ENCODE assay signal across 7 mouse cellular contexts in the genomic region with DNA sequence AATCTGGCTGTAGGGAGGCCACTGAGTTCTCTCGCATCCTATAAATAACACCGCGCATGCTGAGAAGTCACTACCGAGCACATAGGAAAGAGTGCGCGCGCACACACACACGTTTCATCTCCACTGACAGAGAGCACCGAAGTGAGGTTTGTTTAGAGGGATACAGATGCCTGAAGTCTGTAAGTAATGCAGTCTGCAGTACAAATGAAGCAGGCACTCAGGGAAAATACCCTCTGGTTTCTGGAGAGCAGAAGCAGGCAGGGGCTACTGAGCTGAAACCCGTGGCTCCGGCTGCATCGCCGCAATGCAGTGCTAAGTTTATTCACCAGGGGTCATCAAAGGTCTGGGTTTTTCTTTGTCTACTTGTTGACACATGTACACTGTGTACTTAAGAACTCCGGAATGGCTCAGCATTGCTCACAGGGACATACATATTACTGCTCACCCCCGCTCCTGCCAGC.
DNase-seq lines count a peak whose midpoint lies in the region; ATAC-seq and TF ChIP-seq lines count a peak whose summit lies in the region.

No protein-coding gene starts in this region.

- no peaks in the 10 kb centered on the region for H3K9me3 ChIP-seq in intestine, embryonic 16.5 days (ENCODE audit: control insufficient read depth, low read length)
- H3K9me3 ChIP-seq in midbrain, embryonic 10.5 days (replicated peaks), result no peaks in the 10 kb centered on the region

- peak; percentile 61; the same call in 1 of the 2 replicates for ATAC-seq in granulocyte monocyte progenitor cell, adult 5-6 weeks (replicated peaks; ENCODE audit: poor library complexity, severe bottlenecking)
- peak; percentile 80 for ATAC-seq in intestine, embryonic 16.5 days

- no peaks in the 10 kb centered on the region for H3K36me3 ChIP-seq in intestine, embryonic 16.5 days (ENCODE audit: control insufficient read depth, insufficient read depth, low read length)
- no peaks in the 10 kb centered on the region for H3K36me3 ChIP-seq in midbrain, embryonic 10.5 days
- no peaks in the 10 kb centered on the region for H3K36me3 ChIP-seq in small intestine, adult 2 months (ENCODE audit: control insufficient read depth, insufficient read depth, low read length)

- no peaks in the 10 kb centered on the region for H3K27me3 ChIP-seq in intestine, embryonic 16.5 days (replicated peaks; ENCODE audit: control insufficient read depth, insufficient read depth, low read length)
- peaks cover 18% of the 10 kb centered on the region; the same call in 1 of the 2 replicates for H3K27me3 ChIP-seq in midbrain, embryonic 10.5 days (ENCODE audit: low read depth, poor library complexity, severe bottlenecking)
- no peaks in the 10 kb centered on the region for H3K27me3 ChIP-seq in small intestine, adult 2 months (ENCODE audit: control insufficient read depth, insufficient read depth, low read length)

- WGBS in intestine, embryonic 16.5 days, result 29% methylated on average over 15 of the region's 15 CpGs
- WGBS in midbrain, embryonic 10.5 days, result 50% methylated on average over 15 of the region's 15 CpGs
- WGBS in small intestine, adult 2 months, result 32% methylated on average over 15 of the region's 15 CpGs

- H3K27ac ChIP-seq in intestine, embryonic 16.5 days (ENCODE audit: low read length), result no peak overlapping the region
- peak overlapping the region; percentile 61 for H3K27ac ChIP-seq in midbrain, embryonic 10.5 days (replicated peaks)
- H3K27ac ChIP-seq in small intestine, adult 2 months (ENCODE audit: insufficient read depth, low read depth, low read length), result no peak overlapping the region

- TF ChIP-seq POLR2A in small intestine, adult 2 months (IDR thresholded peaks at IDR 0.05; ENCODE audit: low read depth, low read length), result no peak

- peak overlapping the region; percentile 29; the same call in 1 of the 2 replicates for H3K4me3 ChIP-seq in intestine, embryonic 16.5 days (ENCODE audit: low read length)
- no peak overlapping the region; the same call in 1 of the 2 replicates for H3K4me3 ChIP-seq in midbrain, embryonic 10.5 days
- H3K4me3 ChIP-seq in small intestine, adult 2 months (ENCODE audit: low read depth, low read length), result no peak overlapping the region

- DNase-seq in adrenal gland, postnatal 14 days, result peak; percentile 63
- peak; percentile 88 for DNase-seq in embryo, embryonic 10.5 days (ENCODE audit: low spot score)
- peak; percentile 37 to 81 for DNase-seq in left cerebral cortex, adult 9 months (ENCODE audit: low spot score in 2 of 2)
- peak; percentile 77 for DNase-seq in midbrain, embryonic 10.5 days (ENCODE audit: low spot score)

- H3K4me2 ChIP-seq in intestine, embryonic 16.5 days (ENCODE audit: low read depth, low read length), result peak overlapping the region; percentile 45

- no peak overlapping the region; the same call in 1 of the 2 replicates for H3K9ac ChIP-seq in intestine, embryonic 16.5 days (ENCODE audit: low read depth, low read length)

- H3K4me1 ChIP-seq in intestine, embryonic 16.5 days (ENCODE audit: control insufficient read depth, insufficient read depth, low read length), result no peaks in the 10 kb centered on the region
- H3K4me1 ChIP-seq in midbrain, embryonic 10.5 days, result peaks cover 14% of the 10 kb centered on the region
- H3K4me1 ChIP-seq in small intestine, adult 2 months (ENCODE audit: control insufficient read depth, insufficient read depth, insufficient read length, low read length), result no peaks in the 10 kb centered on the region

- TF ChIP-seq CTCF in small intestine, adult 2 months (IDR thresholded peaks at IDR 0.05; ENCODE audit: extremely low read depth, insufficient read length, insufficient replicate concordance, low read depth, low read length), result peak; percentile 44; the same call in 1 of the 2 replicates
